Mouse (Mus musculus): ENCODE measurements around the gene Vps13d. TPM values are rescaled to one million over a fixed set of nuclear protein-coding genes. Genes with fewer than 3 reads are reported as not detected.

Gene Vps13d
- polyA plus RNA-seq, 1 experiment from 2014 or later, result 9.2 TPM

- H3K9me3 ChIP-seq (ENCODE audit: control insufficient read depth, low read length), result no peaks in the 10 kb centered on the region
- no peak for ATAC-seq
- WGBS, result 91% methylated on average over 4 of the region's 4 CpGs
Observed at GRCm38 (mm10) chr4:145014632-145014960, 180.2 kb downstream of the Vps13d start.

GRCm38 (mm10) chr4:145013760-145014631, 180.8 kb downstream of the Vps13d start:
- no peak overlapping the region for H3K27ac ChIP-seq (ENCODE audit: low read length)
- no peaks in the 10 kb centered on the region for H3K27me3 ChIP-seq (replicated peaks; ENCODE audit: control insufficient read depth, insufficient read depth, low read length)
- H3K9me3 ChIP-seq (ENCODE audit: control insufficient read depth, low read length), result no peaks in the 10 kb centered on the region
- H3K4me2 ChIP-seq (ENCODE audit: low read length), result no peak overlapping the region
- ATAC-seq, result no peak
- peaks cover 6% of the 10 kb centered on the region for H3K36me3 ChIP-seq (ENCODE audit: control insufficient read depth, insufficient read depth)
- H3K4me3 ChIP-seq (replicated peaks; ENCODE audit: low read length), result no peak overlapping the region
- no peak overlapping the region for H3K9ac ChIP-seq (replicated peaks; ENCODE audit: low read depth, low read length)
- WGBS, result 90% methylated on average over 7 of the region's 7 CpGs
- H3K4me1 ChIP-seq (replicated peaks; ENCODE audit: control insufficient read depth, insufficient read depth, low read length), result no peaks in the 10 kb centered on the region

More at GRCm38 (mm10) chr4:145014632-145014960, 180.2 kb downstream of the Vps13d start:
- H3K4me1 ChIP-seq (replicated peaks; ENCODE audit: control insufficient read depth, insufficient read depth, low read length), result no peaks in the 10 kb centered on the region
- no peak overlapping the region for H3K27ac ChIP-seq (ENCODE audit: low read length)
- H3K4me2 ChIP-seq (ENCODE audit: low read length), result no peak overlapping the region
- H3K36me3 ChIP-seq (ENCODE audit: control insufficient read depth, insufficient read depth), result peaks cover 8% of the 10 kb centered on the region
- H3K9ac ChIP-seq (replicated peaks; ENCODE audit: low read depth, low read length), result no peak overlapping the region
- no peak overlapping the region for H3K4me3 ChIP-seq (replicated peaks; ENCODE audit: low read length)
- H3K27me3 ChIP-seq (replicated peaks; ENCODE audit: control insufficient read depth, insufficient read depth, low read length), result no peaks in the 10 kb centered on the region

- no peaks in the 10 kb centered on the region for H3K9me3 ChIP-seq (ENCODE audit: control insufficient read depth, low read length)
- no peak overlapping the region for H3K9ac ChIP-seq (replicated peaks; ENCODE audit: low read depth, low read length)
- no peak overlapping the region for H3K4me3 ChIP-seq (replicated peaks; ENCODE audit: low read length)
- no peaks in the 10 kb centered on the region for H3K4me1 ChIP-seq (replicated peaks; ENCODE audit: control insufficient read depth, insufficient read depth, low read length)
- 76% methylated on average over 4 of the region's 4 CpGs for WGBS
- no peak for ATAC-seq
- H3K27ac ChIP-seq (ENCODE audit: low read length), result no peak overlapping the region
- no peak overlapping the region for H3K4me2 ChIP-seq (ENCODE audit: low read length)
- H3K36me3 ChIP-seq (ENCODE audit: control insufficient read depth, insufficient read depth), result peaks cover 6% of the 10 kb centered on the region
- no peaks in the 10 kb centered on the region for H3K27me3 ChIP-seq (replicated peaks; ENCODE audit: control insufficient read depth, insufficient read depth, low read length)
Observed at GRCm38 (mm10) chr4:145013187-145013586, 181.6 kb downstream of the Vps13d start.

- Histone ChIP-seq H3K4me3 (replicated peaks; ENCODE audit: low read length) (no peak overlapping the region), H3K9me3 (ENCODE audit: control insufficient read depth, low read length) (no peaks in the 10 kb centered on the region), H3K4me1 (replicated peaks; ENCODE audit: control insufficient read depth, insufficient read depth, low read length) (no peaks in the 10 kb centered on the region), H3K9ac (replicated peaks; ENCODE audit: low read depth, low read length) (no peak overlapping the region), H3K27me3 (replicated peaks; ENCODE audit: control insufficient read depth, insufficient read depth, low read length) (no peaks in the 10 kb centered on the region), H3K27ac (ENCODE audit: low read length) (no peak overlapping the region), H3K4me2 (ENCODE audit: low read length) (no peak overlapping the region), H3K36me3 (ENCODE audit: control insufficient read depth, insufficient read depth) (peaks cover 2% of the 10 kb centered on the region)
- 76% methylated on average over 3 of the region's 3 CpGs for WGBS
- no peak for ATAC-seq
Observed at GRCm38 (mm10) chr4:145011156-145011555, 183.6 kb downstream of the Vps13d start.

GRCm38 (mm10) chr4:145009934-145010333, 184.9 kb downstream of the Vps13d start:
- no peaks in the 10 kb centered on the region for H3K36me3 ChIP-seq (ENCODE audit: control insufficient read depth, insufficient read depth)
- H3K9ac ChIP-seq (replicated peaks; ENCODE audit: low read depth, low read length), result no peak overlapping the region

GRCm38 (mm10) chr4:145009437-145009836, 185.4 kb downstream of the Vps13d start:
- no peaks in the 10 kb centered on the region for H3K27me3 ChIP-seq (replicated peaks; ENCODE audit: control insufficient read depth, insufficient read depth, low read length)
- H3K9ac ChIP-seq (replicated peaks; ENCODE audit: low read depth, low read length), result no peak overlapping the region
- no peaks in the 10 kb centered on the region for H3K4me1 ChIP-seq (replicated peaks; ENCODE audit: control insufficient read depth, insufficient read depth, low read length)
- no peak for ATAC-seq
- H3K36me3 ChIP-seq (ENCODE audit: control insufficient read depth, insufficient read depth), result no peaks in the 10 kb centered on the region
- 81% methylated on average over 3 of the region's 3 CpGs for WGBS
- no peak overlapping the region for H3K4me3 ChIP-seq (replicated peaks; ENCODE audit: low read length)
- no peaks in the 10 kb centered on the region for H3K9me3 ChIP-seq (ENCODE audit: control insufficient read depth, low read length)
- no peak overlapping the region for H3K4me2 ChIP-seq (ENCODE audit: low read length)
- H3K27ac ChIP-seq (ENCODE audit: low read length), result no peak overlapping the region

More at GRCm38 (mm10) chr4:145009934-145010333, 184.9 kb downstream of the Vps13d start:
- no peak overlapping the region for H3K4me2 ChIP-seq (ENCODE audit: low read length)
- H3K4me1 ChIP-seq (replicated peaks; ENCODE audit: control insufficient read depth, insufficient read depth, low read length), result no peaks in the 10 kb centered on the region
- WGBS, result 87% methylated on average over 7 of the region's 7 CpGs
- H3K9me3 ChIP-seq (ENCODE audit: control insufficient read depth, low read length), result no peaks in the 10 kb centered on the region
- no peaks in the 10 kb centered on the region for H3K27me3 ChIP-seq (replicated peaks; ENCODE audit: control insufficient read depth, insufficient read depth, low read length)
- ATAC-seq, result no peak
- no peak overlapping the region for H3K4me3 ChIP-seq (replicated peaks; ENCODE audit: low read length)
- H3K27ac ChIP-seq (ENCODE audit: low read length), result no peak overlapping the region

- no peaks in the 10 kb centered on the region for H3K4me1 ChIP-seq (replicated peaks; ENCODE audit: control insufficient read depth, insufficient read depth, low read length)
- H3K9ac ChIP-seq (replicated peaks; ENCODE audit: low read depth, low read length), result no peak overlapping the region
- no peak overlapping the region for H3K4me3 ChIP-seq (replicated peaks; ENCODE audit: low read length)
Observed at GRCm38 (mm10) chr4:145005943-145006545, 188.8 kb downstream of the Vps13d start.

GRCm38 (mm10) chr4:145004176-145004575, 190.6 kb downstream of the Vps13d start:
- Histone ChIP-seq H3K9ac (replicated peaks; ENCODE audit: low read depth, low read length) (no peak overlapping the region), H3K36me3 (ENCODE audit: control insufficient read depth, insufficient read depth) (no peaks in the 10 kb centered on the region), H3K27ac (ENCODE audit: low read length) (no peak overlapping the region), H3K27me3 (replicated peaks; ENCODE audit: control insufficient read depth, insufficient read depth, low read length) (no peaks in the 10 kb centered on the region), H3K4me3 (replicated peaks; ENCODE audit: low read length) (no peak overlapping the region), H3K9me3 (ENCODE audit: control insufficient read depth, low read length) (no peaks in the 10 kb centered on the region), H3K4me2 (ENCODE audit: low read length) (no peak overlapping the region), H3K4me1 (replicated peaks; ENCODE audit: control insufficient read depth, insufficient read depth, low read length) (peaks cover 13% of the 10 kb centered on the region)
- 90% methylated on average over 6 of the region's 6 CpGs for WGBS
- no peak for ATAC-seq

More at GRCm38 (mm10) chr4:145005943-145006545, 188.8 kb downstream of the Vps13d start:
- WGBS, result 92% methylated on average over 4 of the region's 4 CpGs
- Histone ChIP-seq H3K4me2 (ENCODE audit: low read length) (no peak overlapping the region), H3K36me3 (ENCODE audit: control insufficient read depth, insufficient read depth) (no peaks in the 10 kb centered on the region), H3K27ac (ENCODE audit: low read length) (no peak overlapping the region), H3K27me3 (replicated peaks; ENCODE audit: control insufficient read depth, insufficient read depth, low read length) (no peaks in the 10 kb centered on the region), H3K9me3 (ENCODE audit: control insufficient read depth, low read length) (no peaks in the 10 kb centered on the region)
- ATAC-seq, result no peak

- no peaks in the 10 kb centered on the region for H3K36me3 ChIP-seq (ENCODE audit: control insufficient read depth, insufficient read depth)
- H3K4me1 ChIP-seq (replicated peaks; ENCODE audit: control insufficient read depth, insufficient read depth, low read length), result peaks cover 13% of the 10 kb centered on the region
- 79% methylated on average over 1 of the region's 1 CpGs for whole genome bisulfite sequencing
- no peak for ATAC-seq
- no peaks in the 10 kb centered on the region for H3K9me3 ChIP-seq (ENCODE audit: control insufficient read depth, low read length)
- H3K27ac ChIP-seq (ENCODE audit: low read length), result no peak overlapping the region
- no peak overlapping the region for H3K4me2 ChIP-seq (ENCODE audit: low read length)
- no peak overlapping the region for H3K4me3 ChIP-seq (replicated peaks; ENCODE audit: low read length)
- no peaks in the 10 kb centered on the region for H3K27me3 ChIP-seq (replicated peaks; ENCODE audit: control insufficient read depth, insufficient read depth, low read length)
- no peak overlapping the region for H3K9ac ChIP-seq (replicated peaks; ENCODE audit: low read depth, low read length)
Observed at GRCm38 (mm10) chr4:145002733-145003132, 192.1 kb downstream of the Vps13d start.

All from forebrain, embryonic 16.5 days (tissue).